In genomic region chr5:89500182-89500581, GRCm38 (mm10) we compare ENCODE assay signal across 9 mouse cellular contexts. TPM values are rescaled to one million over a fixed set of nuclear protein-coding genes. Genes with fewer than 3 reads are reported as not detected.
A peak's percentile ranks its signal among the peaks of the same experiment; 100 is the strongest.
DNase-seq lines count a peak whose midpoint lies in the region; ATAC-seq and TF ChIP-seq lines count a peak whose summit lies in the region.
"Had no signal": no experiment of that assay in that cellular context is flagged by ENCODE, and none has a peak within 500 bp of the region (broad histone marks: within the 10 kb centered on the region; RNA-seq: fewer than 3 reads in every experiment).

No protein-coding gene starts in this region.

- no peak for ATAC-seq in stomach, postnatal 0 days (ENCODE audit: low FRiP score, low TSS enrichment)

- H3K4me1 ChIP-seq in stomach, postnatal 0 days (replicated peaks; ENCODE audit: control insufficient read depth, insufficient read depth), result no peaks in the 10 kb centered on the region
- H3K4me1 ChIP-seq: limb, embryonic 12.5 days had no signal

- H3K4me3 ChIP-seq in stomach, postnatal 0 days (ENCODE audit: low read depth, low read length), result no peak overlapping the region
- H3K4me3 ChIP-seq: limb, embryonic 12.5 days had no signal

- no peaks in the 10 kb centered on the region for H3K36me3 ChIP-seq in stomach, postnatal 0 days (ENCODE audit: control insufficient read depth, insufficient read depth, low read length)
- H3K36me3 ChIP-seq: limb, embryonic 12.5 days had no signal

- H3K4me2 ChIP-seq in stomach, postnatal 0 days (replicated peaks; ENCODE audit: low read depth), result no peak overlapping the region
- H3K4me2 ChIP-seq: limb, embryonic 12.5 days had no signal

- no peak overlapping the region for H3K9ac ChIP-seq in stomach, postnatal 0 days (ENCODE audit: low read length)
- H3K9ac ChIP-seq: limb, embryonic 12.5 days had no signal

- DNase-seq in left cerebral cortex, postnatal 4 days, result peak; percentile 2
- DNase-seq in left cerebral cortex, adult 9 months (ENCODE audit: low spot score in 2 of 2), result no peak
- peak; percentile 33 to 43 for DNase-seq in adrenal gland, adult 18-20 months (ENCODE audit: low spot score in 2 of 2)
- DNase-seq in kidney, postnatal 25 days, result peak; percentile 49 to 64
- DNase-seq in stomach, postnatal 0 days (ENCODE audit: low spot score), result peak; percentile 16
- no peak for DNase-seq in left cerebral cortex, postnatal 10 days (ENCODE audit: extremely low spot score in 1 of 2, low spot score in 2 of 2)
- no peak for DNase-seq in gastrocnemius, postnatal 36 days

- H3K27me3 ChIP-seq in stomach, postnatal 0 days (ENCODE audit: control insufficient read depth, insufficient read depth, low read length), result no peaks in the 10 kb centered on the region
- H3K27me3 ChIP-seq: limb, embryonic 12.5 days had no signal

- WGBS in stomach, postnatal 0 days, result 54% methylated on average over 6 of the region's 6 CpGs

- H3K27ac ChIP-seq in stomach, postnatal 0 days (replicated peaks), result no peak overlapping the region
- H3K27ac ChIP-seq: limb, embryonic 12.5 days had no signal

- H3K9me3 ChIP-seq in stomach, postnatal 0 days (ENCODE audit: control insufficient read depth, low read length), result no peaks in the 10 kb centered on the region
- H3K9me3 ChIP-seq: limb, embryonic 12.5 days had no signal

- intact Hi-C loops in left cerebral cortex, postnatal 4 days (cut with DNase I), result no loop called here
- intact Hi-C loops in left cerebral cortex, postnatal 10 days (cut with DNase I), result no loop called here
- intact Hi-C loops in gastrocnemius, postnatal 36 days (cut with DNase I), result no loop called here

- peak; percentile 56 for TF ChIP-seq CTCF in stomach, postnatal 0 days (IDR thresholded peaks at IDR 0.05; ENCODE audit: low read depth)

- no peak for TF ChIP-seq EP300 in stomach, postnatal 0 days (optimal IDR thresholded peaks at IDR 0.05)

RNA-seq across cellular contexts. Expression of gene Npffr2, which starts 27.0 kb away (rescaled TPM):
- under 1 TPM; 0.46 to 0.70 TPM for total RNA-seq in left cerebral cortex, postnatal 4 days (2021)
- not detected for total RNA-seq in adrenal gland, adult 18-20 months (2021)
- polyA plus RNA-seq in stomach, postnatal 0 days (2015; fragmentation: Nextera tagmentation; extraction: Ambion mirVana), result 0.07 TPM in 1 of 2 replicates, not detected in the other
- under 1 TPM; 0.20 to 0.54 TPM for total RNA-seq in left cerebral cortex, postnatal 10 days (2021)
- not detected for total RNA-seq in gastrocnemius, postnatal 36 days (2021)
- total RNA-seq: heart, adult 8-10 months had no signal
- polyA plus RNA-seq: limb, embryonic 12.5 days had no signal

RNA-seq across cellular contexts. Expression of gene Gc, which starts 42.5 kb away (rescaled TPM):
- not detected for total RNA-seq in left cerebral cortex, postnatal 4 days (2021)
- total RNA-seq in adrenal gland, adult 18-20 months (2021), result under 1 TPM in 1 of 2 experiments, not detected in 1; 0.83 TPM
- polyA plus RNA-seq in stomach, postnatal 0 days (2015; fragmentation: Nextera tagmentation; extraction: Ambion mirVana), result 3.0 and 6.2 TPM in 2 replicates
- total RNA-seq in left cerebral cortex, postnatal 10 days (2021), result not detected
- under 1 TPM in 1 of 2 experiments, not detected in 1; 0.46 TPM for total RNA-seq in gastrocnemius, postnatal 36 days (2021)
- total RNA-seq: heart, adult 8-10 months had no signal
- polyA plus RNA-seq: limb, embryonic 12.5 days had no signal

Comparison
In these comparisons a context has a peak if more than half of its experiments do, and no peak if none do; other contexts are left out.
1. DNase-seq: peak in left cerebral cortex, postnatal 4 days (single experiment), adrenal gland, adult 18-20 months (2 of 2), kidney, postnatal 25 days (2 of 2) and stomach, postnatal 0 days (single experiment); none in left cerebral cortex, adult 9 months (0 of 2), left cerebral cortex, postnatal 10 days (0 of 2) and gastrocnemius, postnatal 36 days (0 of 2).